Mouse (Mus musculus): ENCODE results near the gene 6330409D20Rik. TPM values are rescaled to one million over a fixed set of nuclear protein-coding genes. Genes with fewer than 3 reads are reported as not detected.

6330409D20Rik gene
- polyA plus RNA-seq, 1 experiment from 2014 or later = 2.8 TPM

DNA sequence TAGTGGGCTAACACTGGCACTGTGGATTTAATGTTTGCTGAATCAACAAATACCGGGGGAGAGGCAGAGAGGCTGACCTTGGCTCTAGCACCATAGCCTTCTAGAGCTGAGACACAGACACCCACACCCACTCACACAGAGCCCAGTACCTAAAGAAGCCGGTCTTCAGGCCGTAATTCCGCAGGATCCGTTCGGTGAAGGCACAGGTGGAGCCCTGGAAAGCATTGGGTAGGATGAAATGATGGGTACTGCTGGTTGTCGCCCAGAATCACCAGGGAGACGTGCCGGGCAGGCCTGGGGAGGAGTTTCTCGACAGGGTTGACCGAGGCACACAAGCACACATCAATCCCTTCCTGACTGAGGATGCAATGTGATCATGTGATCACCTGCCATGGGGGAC, 49.8 kb downstream of the 6330409D20Rik start:
- Histone ChIP-seq H3K27ac (replicated peaks) (no peak overlapping the region), H3K27me3 (no peaks in the 10 kb centered on the region; the same call in 1 of the 2 replicates)

DNA sequence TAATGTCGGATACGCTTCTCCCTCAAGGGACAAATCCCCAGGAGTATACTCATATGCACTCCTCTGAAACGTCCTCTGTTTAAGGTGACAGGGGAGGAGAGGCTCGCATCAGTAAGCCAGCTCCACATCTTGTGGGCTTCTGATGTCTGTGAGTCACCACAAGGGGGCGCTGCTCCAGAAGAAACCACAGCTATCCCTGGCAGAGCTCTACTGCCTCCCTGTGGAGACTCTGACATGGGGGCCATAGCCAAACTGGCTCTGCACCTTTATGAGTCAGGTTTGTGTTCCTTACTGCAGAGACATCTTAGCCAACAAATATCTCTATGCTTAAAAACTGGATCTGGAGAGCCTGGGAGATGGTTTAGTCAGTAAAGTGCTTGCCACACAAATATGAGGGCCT, 51.4 kb downstream of the 6330409D20Rik start:
- Histone ChIP-seq H3K4me1 (peaks cover 15% of the 10 kb centered on the region), H3K9ac (replicated peaks) (no peak overlapping the region), H3K36me3 (peaks cover 35% of the 10 kb centered on the region), H3K27ac (replicated peaks) (no peak overlapping the region), H3K4me3 (no peak overlapping the region), H3K27me3 (no peaks in the 10 kb centered on the region; the same call in 1 of the 2 replicates), H3K4me2 (replicated peaks) (no peak overlapping the region), H3K9me3 (no peaks in the 10 kb centered on the region)
- WGBS = 16% methylated on average over 5 of the region's 5 CpGs
- no peak for ATAC-seq (ENCODE audit: low FRiP score, low read depth)

More for the DNA sequence above, 49.8 kb downstream of the 6330409D20Rik start:
- Histone ChIP-seq H3K9ac (replicated peaks) (no peak overlapping the region), H3K4me3 (no peak overlapping the region), H3K9me3 (no peaks in the 10 kb centered on the region), H3K4me1 (peaks cover 15% of the 10 kb centered on the region), H3K4me2 (replicated peaks) (no peak overlapping the region), H3K36me3 (peaks cover 19% of the 10 kb centered on the region)
- WGBS = 91% methylated on average over 11 of the region's 11 CpGs
- ATAC-seq (ENCODE audit: low FRiP score, low read depth) = no peak

DNA sequence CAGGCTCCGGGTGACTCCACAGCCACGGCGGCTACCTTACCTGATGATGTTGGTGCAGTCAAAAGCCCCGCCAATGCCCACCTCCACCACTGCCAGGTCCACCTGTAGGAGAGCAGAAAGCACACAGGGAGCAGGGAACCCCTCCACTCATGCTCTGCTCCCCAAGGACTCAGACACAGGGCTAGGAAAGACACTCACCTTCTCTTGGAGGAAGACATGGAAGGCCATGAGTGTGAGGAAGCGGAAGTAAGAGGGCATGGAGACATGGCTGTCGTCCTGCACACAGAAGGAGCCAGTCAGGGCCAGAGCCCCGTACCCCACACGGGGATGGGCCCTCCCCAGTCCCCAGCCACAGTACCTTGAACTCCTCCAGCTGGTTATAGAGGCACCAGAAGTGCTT, 53.3 kb downstream of the 6330409D20Rik start:
- Histone ChIP-seq H3K27ac (replicated peaks) (no peak overlapping the region), H3K9ac (replicated peaks) (no peak overlapping the region), H3K4me3 (no peak overlapping the region), H3K4me2 (replicated peaks) (no peak overlapping the region), H3K27me3 (no peaks in the 10 kb centered on the region), H3K9me3 (no peaks in the 10 kb centered on the region), H3K36me3 (peaks cover 52% of the 10 kb centered on the region), H3K4me1 (peaks cover 6% of the 10 kb centered on the region; the same call in 1 of the 2 replicates)
- ATAC-seq (ENCODE audit: low FRiP score, low read depth) = no peak
- WGBS = 95% methylated on average over 8 of the region's 8 CpGs

DNA sequence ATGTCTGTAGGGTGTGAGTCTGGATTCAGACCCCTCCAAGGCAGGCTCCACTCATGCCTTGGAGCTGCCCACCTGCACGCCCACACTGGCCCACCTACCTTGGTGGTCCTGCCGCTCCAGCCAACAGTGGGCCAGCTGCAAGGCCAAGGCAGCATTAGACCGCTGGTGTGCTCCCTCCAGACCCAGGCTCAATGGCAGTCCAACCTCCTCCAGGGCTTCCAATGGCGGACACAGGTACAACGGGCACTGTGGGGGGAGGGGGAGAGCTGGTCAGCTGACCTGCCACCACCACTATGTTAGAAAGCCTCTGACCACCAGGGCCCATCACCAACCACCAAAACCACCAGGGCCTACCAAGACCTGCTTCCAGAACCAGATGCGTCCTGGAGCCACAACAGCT, 54.2 kb downstream of the 6330409D20Rik start:
- H3K4me3 ChIP-seq = no peak overlapping the region
- no peak overlapping the region for H3K4me2 ChIP-seq (replicated peaks)
- 91% methylated on average over 6 of the region's 6 CpGs for WGBS
- peaks cover 53% of the 10 kb centered on the region for H3K36me3 ChIP-seq
- ATAC-seq (ENCODE audit: low FRiP score, low read depth) = no peak
- H3K9ac ChIP-seq (replicated peaks) = no peak overlapping the region
- H3K27ac ChIP-seq (replicated peaks) = no peak overlapping the region
- no peaks in the 10 kb centered on the region for H3K27me3 ChIP-seq
- no peaks in the 10 kb centered on the region for H3K9me3 ChIP-seq
- H3K4me1 ChIP-seq = 0 out of 2 replicates have a peak, but pooled peaks cover 4% of the 10 kb centered on the region

DNA sequence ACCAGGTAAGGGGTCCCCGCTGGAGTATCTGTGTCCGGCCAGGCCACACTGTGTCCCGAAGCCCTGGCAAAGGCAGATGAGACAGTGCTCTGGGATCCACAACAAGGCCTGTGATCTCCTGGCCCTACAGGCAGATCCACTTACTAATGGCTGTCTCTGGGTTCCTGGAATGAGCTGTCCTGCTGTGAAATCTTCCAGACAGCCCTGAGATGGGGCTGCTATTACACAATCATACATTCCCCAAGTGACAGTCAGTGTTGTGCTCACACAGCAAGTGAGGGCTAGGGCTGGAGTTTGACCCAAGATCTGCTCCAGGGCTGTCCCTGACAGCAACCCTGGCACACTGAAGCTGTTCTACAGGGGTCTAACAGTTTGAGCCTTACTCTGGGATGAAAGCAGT, 55.0 kb downstream of the 6330409D20Rik start:
- 100% methylated on average over 3 of the region's 3 CpGs for WGBS
- H3K36me3 ChIP-seq = peaks cover 53% of the 10 kb centered on the region

DNA sequence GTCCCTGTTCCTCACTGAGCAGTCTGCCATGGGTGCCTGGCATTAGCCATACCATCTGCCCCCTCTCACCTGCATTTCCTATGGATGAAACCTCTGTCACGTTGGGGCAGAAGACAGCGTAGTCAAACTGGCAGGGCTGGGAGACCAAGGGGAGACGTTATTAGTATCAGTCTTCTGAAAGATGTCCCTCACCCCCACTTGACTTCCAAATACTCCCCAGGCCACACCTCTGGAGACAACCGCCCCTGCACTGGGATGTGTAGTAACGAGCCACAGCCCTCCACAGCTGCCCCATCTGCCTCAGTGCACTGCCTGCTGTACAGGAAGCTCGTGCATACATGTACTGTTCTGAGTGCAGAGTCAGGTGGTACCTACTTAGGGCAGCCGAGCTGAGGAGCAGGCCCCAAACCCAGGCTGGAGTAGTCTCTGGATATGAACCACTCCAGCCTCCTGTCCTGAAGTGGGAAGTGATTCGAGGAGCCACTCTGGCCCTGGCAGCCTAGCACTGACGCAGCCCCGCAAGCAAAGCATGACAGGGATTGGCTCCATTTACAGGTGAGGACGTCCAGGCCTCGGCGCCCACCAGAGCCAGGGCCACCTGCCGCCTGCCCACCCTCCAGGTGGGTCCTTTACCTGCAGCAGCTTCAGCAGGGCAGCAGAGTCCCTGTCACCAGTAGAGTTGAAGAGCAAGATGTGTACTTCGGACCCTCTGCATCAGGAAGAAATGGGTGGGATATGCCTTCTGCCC, 56.0 kb downstream of the 6330409D20Rik start:
- WGBS = 95% methylated on average over 15 of the region's 15 CpGs
- Histone ChIP-seq H3K4me1 (0 out of 2 replicates have a peak, but pooled peaks cover 4% of the 10 kb centered on the region), H3K9ac (replicated peaks) (no peak overlapping the region), H3K36me3 (peaks cover 53% of the 10 kb centered on the region), H3K27me3 (no peaks in the 10 kb centered on the region), H3K4me2 (replicated peaks) (no peak overlapping the region), H3K9me3 (no peaks in the 10 kb centered on the region), H3K27ac (replicated peaks) (no peak overlapping the region), H3K4me3 (no peak overlapping the region)
- no peak for ATAC-seq (ENCODE audit: low FRiP score, low read depth)

More for the DNA sequence above, 55.0 kb downstream of the 6330409D20Rik start:
- Histone ChIP-seq H3K27me3 (no peaks in the 10 kb centered on the region), H3K4me2 (replicated peaks) (no peak overlapping the region), H3K4me1 (0 out of 2 replicates have a peak, but pooled peaks cover 4% of the 10 kb centered on the region), H3K9me3 (no peaks in the 10 kb centered on the region), H3K9ac (replicated peaks) (no peak overlapping the region), H3K27ac (replicated peaks) (no peak overlapping the region), H3K4me3 (no peak overlapping the region)
- ATAC-seq (ENCODE audit: low FRiP score, low read depth) = no peak

DNA sequence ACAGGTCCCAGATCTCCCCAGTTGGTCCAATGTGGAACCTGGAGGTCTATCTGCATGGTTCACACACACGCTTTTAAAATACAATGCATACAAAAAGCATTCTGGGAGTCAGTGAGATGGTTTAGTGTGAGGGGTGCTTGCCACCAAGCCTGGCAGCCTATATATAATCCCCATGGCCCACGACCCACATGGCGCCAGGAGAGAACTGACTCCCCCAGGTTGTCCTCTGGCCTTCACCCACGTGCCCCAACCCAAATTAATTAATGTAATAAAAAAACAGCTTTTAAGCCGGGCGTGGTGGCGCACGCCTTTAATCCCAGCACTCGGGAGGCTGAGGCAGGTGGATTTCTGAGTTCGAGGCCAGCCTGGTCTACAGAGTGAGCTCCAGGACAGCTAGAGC, 57.1 kb downstream of the 6330409D20Rik start:
- Histone ChIP-seq H3K27me3 (no peaks in the 10 kb centered on the region), H3K9me3 (no peaks in the 10 kb centered on the region), H3K9ac (replicated peaks) (no peak overlapping the region), H3K36me3 (peaks cover 53% of the 10 kb centered on the region), H3K4me2 (replicated peaks) (no peak overlapping the region), H3K4me3 (no peak overlapping the region), H3K27ac (replicated peaks) (no peak overlapping the region), H3K4me1 (no peaks in the 10 kb centered on the region)
- WGBS = 93% methylated on average over 10 of the region's 10 CpGs
- no peak for ATAC-seq (ENCODE audit: low FRiP score, low read depth)

DNA sequence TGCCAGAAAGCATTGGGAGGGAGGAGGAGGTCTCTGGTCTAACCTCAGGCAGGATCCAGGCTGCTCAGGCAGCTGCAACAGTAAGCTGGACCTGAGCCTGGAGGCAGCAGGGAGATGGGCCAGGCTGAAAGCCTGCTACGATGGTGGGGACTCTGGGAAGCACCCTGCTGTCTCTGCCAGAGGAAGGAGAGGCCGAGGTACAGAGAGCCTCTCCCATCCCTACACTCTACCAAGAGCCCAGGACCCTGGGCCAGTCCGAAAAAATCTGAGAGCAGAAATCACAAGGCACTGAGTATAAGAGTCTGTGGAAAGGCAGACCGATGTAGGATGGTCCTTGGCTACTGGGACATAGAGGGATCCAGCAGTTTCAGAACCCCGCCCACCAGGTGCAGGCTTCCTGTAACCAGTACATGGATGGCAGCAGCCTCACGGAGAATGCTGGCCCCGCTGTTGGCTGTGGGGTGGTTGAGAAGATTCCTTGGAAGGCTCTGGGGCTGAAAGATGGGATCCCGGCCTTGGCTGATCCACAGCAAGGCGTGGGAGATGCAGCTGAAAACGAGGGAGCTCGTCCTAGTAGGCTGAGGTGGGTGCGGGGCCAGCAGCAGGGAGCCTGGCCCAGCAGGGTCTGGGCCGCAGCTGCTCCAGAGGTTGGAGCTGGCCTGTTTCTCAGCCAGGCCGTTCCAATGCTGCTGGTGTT, 57.9 kb downstream of the 6330409D20Rik start:
- H3K27me3 ChIP-seq = no peaks in the 10 kb centered on the region
- 81% methylated on average over 14 of the region's 14 CpGs for WGBS
- no peak overlapping the region for H3K4me3 ChIP-seq
- no peak overlapping the region for H3K27ac ChIP-seq (replicated peaks)
- H3K9me3 ChIP-seq = no peaks in the 10 kb centered on the region
- no peaks in the 10 kb centered on the region for H3K4me1 ChIP-seq
- peaks cover 52% of the 10 kb centered on the region for H3K36me3 ChIP-seq
- H3K9ac ChIP-seq (replicated peaks) = no peak overlapping the region
- no peak for ATAC-seq (ENCODE audit: low FRiP score, low read depth)
- no peak overlapping the region for H3K4me2 ChIP-seq (replicated peaks)

MicroRNAs encoded within 50 kb of the gene (microRNA counts, 519-probe panel; counts per million panel counts)
- not detected for microRNA mmu-miR-2861

Small RNA genes lying within 50 kb of the gene (microRNA-seq; reads per million reads assigned to microRNA genes)
- gene Mir2861 (not detected), gene Mir3960 (not detected), gene Mir8093 (not detected)

Other genes starting within 250 kb of the 6330409D20Rik start
- 9.4 and 10.1 TPM in 2 replicates for gene Fam102a, start 205.7 kb downstream of the 6330409D20Rik start, polyA plus RNA-seq (2016; fragmentation: Nextera tagmentation; extraction: Ambion mirVana)
- 109 and 121 TPM in 2 replicates for gene Dpm2, start 170.2 kb downstream of the 6330409D20Rik start, polyA plus RNA-seq (2016; fragmentation: Nextera tagmentation; extraction: Ambion mirVana)
- 2.7 and 3.1 TPM in 2 replicates for gene Pip5kl1, start 166.2 kb downstream of the 6330409D20Rik start, polyA plus RNA-seq (2016; fragmentation: Nextera tagmentation; extraction: Ambion mirVana)
- gene 9430097D07Rik, start 165.3 kb downstream of the 6330409D20Rik start, polyA plus RNA-seq (2016; fragmentation: Nextera tagmentation; extraction: Ambion mirVana) = 0.16 and 0.56 TPM in 2 replicates
- gene St6galnac4, start 153.9 kb downstream of the 6330409D20Rik start, polyA plus RNA-seq (2016; fragmentation: Nextera tagmentation; extraction: Ambion mirVana) = 16.1 and 17.9 TPM in 2 replicates
- gene St6galnac6, start 141.3 kb downstream of the 6330409D20Rik start, polyA plus RNA-seq (2016; fragmentation: Nextera tagmentation; extraction: Ambion mirVana) = 10.6 and 11.2 TPM in 2 replicates
- 31.6 and 34.7 TPM in 2 replicates for gene Ak1, start 119.3 kb downstream of the 6330409D20Rik start, polyA plus RNA-seq (2016; fragmentation: Nextera tagmentation; extraction: Ambion mirVana)
- 27.7 and 29.5 TPM in 2 replicates for gene Eng, start 94.4 kb downstream of the 6330409D20Rik start, polyA plus RNA-seq (2016; fragmentation: Nextera tagmentation; extraction: Ambion mirVana)
- gene Fpgs, start 36.9 kb downstream of the 6330409D20Rik start, polyA plus RNA-seq (2016; fragmentation: Nextera tagmentation; extraction: Ambion mirVana) = 17.9 and 19.1 TPM in 2 replicates
- 99.3 and 103 TPM in 2 replicates for gene Cdk9, start 27.9 kb downstream of the 6330409D20Rik start, polyA plus RNA-seq (2016; fragmentation: Nextera tagmentation; extraction: Ambion mirVana)
- 34.6 and 41.1 TPM in 2 replicates for gene Sh2d3c, start 20.0 kb downstream of the 6330409D20Rik start, polyA plus RNA-seq (2016; fragmentation: Nextera tagmentation; extraction: Ambion mirVana)
- gene Tor2a, start 16.2 kb upstream of the 6330409D20Rik start, polyA plus RNA-seq (2016; fragmentation: Nextera tagmentation; extraction: Ambion mirVana) = 50.2 and 53.4 TPM in 2 replicates
- 0.20 and 0.43 TPM in 2 replicates for gene Ttc16, start 34.6 kb upstream of the 6330409D20Rik start, polyA plus RNA-seq (2016; fragmentation: Nextera tagmentation; extraction: Ambion mirVana)
- gene Ptrh1, start 34.8 kb upstream of the 6330409D20Rik start, polyA plus RNA-seq (2016; fragmentation: Nextera tagmentation; extraction: Ambion mirVana) = 2.6 and 4.6 TPM in 2 replicates
- gene Cfap157, start 43.4 kb upstream of the 6330409D20Rik start, polyA plus RNA-seq (2016; fragmentation: Nextera tagmentation; extraction: Ambion mirVana) = 0.64 and 1.3 TPM in 2 replicates
- gene Stxbp1, start 106.2 kb upstream of the 6330409D20Rik start, polyA plus RNA-seq (2016; fragmentation: Nextera tagmentation; extraction: Ambion mirVana) = 80.3 and 83.2 TPM in 2 replicates
- gene Fam129b, start 135.1 kb upstream of the 6330409D20Rik start, polyA plus RNA-seq (2016; fragmentation: Nextera tagmentation; extraction: Ambion mirVana) = 27.0 and 29.1 TPM in 2 replicates
- 108 and 111 TPM in 2 replicates for gene Rpl12, start 220.5 kb upstream of the 6330409D20Rik start, polyA plus RNA-seq (2016; fragmentation: Nextera tagmentation; extraction: Ambion mirVana)
- gene Lrsam1, start 220.6 kb upstream of the 6330409D20Rik start, polyA plus RNA-seq (2016; fragmentation: Nextera tagmentation; extraction: Ambion mirVana) = 16.2 and 21.1 TPM in 2 replicates
- gene Slc2a8, start 241.1 kb upstream of the 6330409D20Rik start, polyA plus RNA-seq (2016; fragmentation: Nextera tagmentation; extraction: Ambion mirVana) = 21.3 and 24.1 TPM in 2 replicates